Mouse (Mus musculus) limb, embryonic 11.5 days (tissue): Measurements from ENCODE around the gene Atp5k. TPM values are rescaled to one million over a fixed set of nuclear protein-coding genes. Genes with fewer than 3 reads are reported as not detected.

ENCODE experiments used
- ATAC-seq: fragments of 200-750 bp; cut with Nextera tagmentation; 2 replicates; pipeline ENCODE4 v1.8.0; 2017; ENCODE audit warnings: low read depth; ENCODE audit not compliant: insufficient number of reproducible peaks, low FRiP score, low TSS enrichment
- DNase-seq: peaks from one replicate; pipeline ENCODE4 v3.0.0-alpha.2; 2015; ENCODE audit warnings: low spot score
- H3K27ac ChIP-seq: fragments of 300-500 bp; sonication (generic); replicated peaks from 2 replicates; pipeline ENCODE4 v1.5.1; 2014; ENCODE audit warnings: low read depth, mild to moderate bottlenecking, low read length
- H3K27me3 ChIP-seq: fragments of 300-500 bp; sonication (generic); 2 replicates; pipeline ENCODE4 v1.6.1; 2014; ENCODE audit warnings: mild to moderate bottlenecking, low read length, mixed read lengths; ENCODE audit not compliant: control insufficient read depth, insufficient read depth
- H3K36me3 ChIP-seq: fragments of 300-500 bp; sonication (generic); 2 replicates; pipeline ENCODE4 v1.6.1; 2014; ENCODE audit warnings: mild to moderate bottlenecking, low read length, moderate library complexity, mixed read lengths; ENCODE audit not compliant: control insufficient read depth, insufficient read depth
- H3K4me1 ChIP-seq: fragments of 300-500 bp; sonication (generic); 2 replicates; pipeline ENCODE4 v1.6.1; 2014; ENCODE audit warnings: low read length, mixed read lengths; ENCODE audit not compliant: control insufficient read depth, insufficient read depth
- H3K4me2 ChIP-seq: fragments of 300-500 bp; sonication (generic); 2 replicates; pipeline ENCODE4 v1.6.1; 2014; ENCODE audit warnings: low read depth, mild to moderate bottlenecking, moderate library complexity; ENCODE audit not compliant: severe bottlenecking
- H3K4me3 ChIP-seq: fragments of 300-500 bp; sonication (generic); 2 replicates; pipeline ENCODE4 v1.5.1; 2014; ENCODE audit warnings: low read depth, low read length
- H3K9ac ChIP-seq: fragments of 300-500 bp; sonication (generic); 2 replicates; pipeline ENCODE4 v1.6.1; 2014; ENCODE audit warnings: mild to moderate bottlenecking, low read length
- H3K9me3 ChIP-seq: fragments of 300-500 bp; sonication (generic); 2 replicates; pipeline ENCODE4 v1.6.1; 2016; ENCODE audit warnings: low read length; ENCODE audit not compliant: control insufficient read depth
- WGBS: fragments of 180-500 bp; shearing (Covaris S2); extraction: QIAGEN DNeasy Blood & Tissue Kit; methylation state at CpG from one replicate; pipeline ENCODE4 v1.1.7; 2014; 5-methylcytosine and 5-hydroxymethylcytosine counted together
- polyA plus RNA-seq: library from polyadenylated mRNA; unstranded; fragments of >200 nt; fragmentation: Nextera tagmentation; extraction: Ambion mirVana; gene quantifications from 2 replicates; pipeline ENCODE4 v1.2.1, GENCODE M21; 2014

Atp5k gene
- polyA plus RNA-seq, 1 experiment from 2014 or later = 470 TPM

- 90% methylated on average over 7 of the region's 7 CpGs for WGBS
- Histone ChIP-seq H3K9ac (no peak overlapping the region), H3K27me3 (no peaks in the 10 kb centered on the region), H3K36me3 (no peaks in the 10 kb centered on the region; the same call in 1 of the 2 replicates), H3K4me2 (no peak overlapping the region; the same call in 1 of the 2 replicates), H3K4me3 (no peak overlapping the region; the same call in 1 of the 2 replicates), H3K9me3 (no peaks in the 10 kb centered on the region), H3K4me1 (no peaks in the 10 kb centered on the region), H3K27ac (no peak overlapping the region)
- ATAC-seq (no peak), DNase-seq (no peak)
Observed at GRCm38 (mm10) chr5:108447857-108448256, 13.6 kb upstream of the Atp5k start.

DNA sequence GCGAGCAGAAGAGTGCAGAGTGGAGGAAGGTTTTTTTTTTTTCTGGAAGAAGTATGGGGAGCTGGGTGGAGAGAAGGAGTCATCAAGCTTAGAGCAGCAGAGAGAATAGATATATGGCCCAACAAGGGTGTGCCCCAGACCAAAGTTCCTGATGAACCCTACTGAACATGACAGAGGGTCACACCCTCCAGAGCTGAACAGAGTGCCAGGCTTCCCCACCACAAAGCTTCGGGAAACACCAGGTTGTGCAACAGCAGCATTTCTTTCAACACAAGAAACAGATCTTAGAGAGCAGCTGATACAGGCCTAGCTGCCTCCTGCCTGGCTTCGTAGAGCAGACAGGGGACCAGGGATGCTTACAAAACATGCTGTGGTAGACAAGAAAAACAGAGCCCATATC is 12.7 kb upstream of the Atp5k start:
- no peak overlapping the region for H3K4me2 ChIP-seq
- no peak overlapping the region for H3K4me3 ChIP-seq
- H3K27me3 ChIP-seq = no peaks in the 10 kb centered on the region
- ATAC-seq (no peak), DNase-seq (no peak)
- no peak overlapping the region for H3K9ac ChIP-seq
- H3K9me3 ChIP-seq = no peaks in the 10 kb centered on the region
- no peak overlapping the region for H3K27ac ChIP-seq
- 90% methylated on average over 3 of the region's 3 CpGs for WGBS
- H3K4me1 ChIP-seq = no peaks in the 10 kb centered on the region
- no peaks in the 10 kb centered on the region; the same call in 1 of the 2 replicates for H3K36me3 ChIP-seq

DNA sequence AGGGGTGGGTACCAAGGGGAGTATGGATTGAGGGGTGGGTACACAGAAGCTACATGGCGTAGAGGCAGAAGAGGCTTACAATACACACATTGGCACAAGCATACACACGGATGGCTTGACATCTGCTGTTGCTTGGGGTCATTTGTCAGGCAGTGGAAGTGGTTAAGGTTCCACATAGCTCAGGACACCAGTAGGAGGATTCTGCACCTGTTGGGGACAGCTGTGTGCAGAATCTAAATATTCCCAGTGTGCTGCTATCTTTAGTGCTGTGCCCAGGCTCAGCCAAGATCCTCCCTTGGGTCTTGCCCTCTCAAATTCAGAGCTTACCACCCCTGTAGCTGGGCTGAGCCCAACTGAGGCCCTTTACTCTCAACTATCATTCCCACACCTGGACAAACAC is 1.9 kb upstream of the Atp5k start:
- no peak overlapping the region for H3K27ac ChIP-seq
- DNase-seq = no peak
- peaks cover 2% of the 10 kb centered on the region; the same call in 1 of the 2 replicates for H3K36me3 ChIP-seq
- H3K9ac ChIP-seq = no peak overlapping the region
- H3K4me1 ChIP-seq = peaks cover 8% of the 10 kb centered on the region; the same call in 1 of the 2 replicates
- WGBS = 78% methylated on average over 2 of the region's 2 CpGs
- no peaks in the 10 kb centered on the region for H3K9me3 ChIP-seq
- no peaks in the 10 kb centered on the region for H3K27me3 ChIP-seq
- H3K4me2 ChIP-seq = no peak overlapping the region
- no peak for ATAC-seq
- no peak overlapping the region for H3K4me3 ChIP-seq

GRCm38 (mm10) chr5:108431196-108431595 is 3.1 kb downstream of the Atp5k start:
- no peak for ATAC-seq
- 90% methylated on average over 6 of the region's 6 CpGs for WGBS
- H3K27ac ChIP-seq = no peak overlapping the region

DNA sequence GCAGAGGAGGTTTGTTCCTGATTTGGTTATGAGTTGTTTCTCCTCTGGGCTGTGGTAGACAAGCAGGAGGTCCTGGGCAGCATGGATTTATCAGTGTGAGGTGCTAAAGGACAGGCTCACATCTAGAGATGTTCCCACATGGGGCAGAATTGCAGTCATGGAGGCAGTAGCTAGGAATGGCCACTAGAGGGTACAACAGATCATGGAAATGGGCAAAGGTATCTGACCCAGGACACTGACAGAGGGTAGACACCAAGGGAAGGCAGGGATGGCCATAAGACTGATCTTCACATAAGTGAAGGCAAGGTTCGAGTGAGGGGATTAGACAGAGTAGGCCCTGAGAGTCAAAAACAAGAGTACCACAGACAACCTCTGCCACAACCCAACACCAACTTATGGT is 7.1 kb downstream of the Atp5k start:
- Histone ChIP-seq H3K4me1 (no peaks in the 10 kb centered on the region), H3K9ac (no peak overlapping the region), H3K27ac (no peak overlapping the region), H3K4me3 (no peak overlapping the region), H3K9me3 (no peaks in the 10 kb centered on the region), H3K36me3 (peaks cover 5% of the 10 kb centered on the region; the same call in 1 of the 2 replicates), H3K4me2 (no peak overlapping the region), H3K27me3 (no peaks in the 10 kb centered on the region)
- WGBS = 50% methylated on average over 1 of the region's 1 CpGs
- ATAC-seq = no peak
- peak; percentile 43 for DNase-seq

More at GRCm38 (mm10) chr5:108431196-108431595, 3.1 kb downstream of the Atp5k start:
- Histone ChIP-seq H3K4me2 (no peak overlapping the region), H3K27me3 (no peaks in the 10 kb centered on the region), H3K36me3 (peaks cover 5% of the 10 kb centered on the region; the same call in 1 of the 2 replicates), H3K4me3 (no peak overlapping the region), H3K9ac (no peak overlapping the region), H3K9me3 (no peaks in the 10 kb centered on the region), H3K4me1 (peaks cover 8% of the 10 kb centered on the region; the same call in 1 of the 2 replicates)
- no peak for DNase-seq

DNA sequence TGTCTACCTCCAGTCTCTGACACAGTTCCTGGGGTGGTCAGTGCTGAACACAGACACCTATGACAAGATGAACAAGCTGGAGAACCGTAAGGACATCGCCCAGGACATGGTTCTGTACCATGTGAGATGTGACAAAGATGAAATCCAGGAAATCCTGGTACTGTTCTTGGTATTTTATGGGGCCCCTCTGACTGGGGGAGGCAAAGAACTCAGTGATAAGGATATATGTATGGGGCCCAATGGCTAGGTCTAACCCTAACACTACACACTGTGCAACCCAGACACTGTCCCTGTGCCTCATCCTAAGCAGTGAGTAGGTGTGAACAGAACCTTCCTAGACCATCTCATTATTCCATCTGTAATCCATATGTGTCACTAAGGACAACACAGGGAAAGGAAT is 10.8 kb downstream of the Atp5k start:
- no peak overlapping the region for H3K4me3 ChIP-seq
- no peak for ATAC-seq
- no peaks in the 10 kb centered on the region for H3K27me3 ChIP-seq
- no peak overlapping the region for H3K9ac ChIP-seq
- H3K4me2 ChIP-seq = no peak overlapping the region
- WGBS = 75% methylated on average over 2 of the region's 2 CpGs
- no peaks in the 10 kb centered on the region for H3K9me3 ChIP-seq
- no peaks in the 10 kb centered on the region for H3K4me1 ChIP-seq
- H3K27ac ChIP-seq = no peak overlapping the region
- DNase-seq = no peak
- H3K36me3 ChIP-seq = no peaks in the 10 kb centered on the region

DNA sequence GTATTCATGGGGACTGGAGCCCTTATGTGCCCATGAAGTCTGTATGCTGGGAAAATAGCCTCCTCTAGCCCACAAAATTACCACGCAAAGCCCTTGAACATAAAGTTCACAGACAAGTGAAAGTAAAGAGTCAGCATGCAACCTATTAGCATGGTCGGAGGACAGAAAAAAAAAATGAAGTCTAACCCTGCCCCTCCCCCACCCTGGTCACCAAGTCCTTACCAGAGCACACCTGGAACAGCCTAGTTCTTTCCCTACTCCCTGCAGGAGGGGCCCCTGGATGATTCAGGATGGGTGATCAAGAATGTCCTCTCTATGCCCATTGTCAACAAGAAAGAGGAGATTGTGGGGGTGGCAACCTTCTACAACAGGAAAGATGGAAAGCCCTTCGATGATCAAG is 11.5 kb downstream of the Atp5k start:
- H3K4me1 ChIP-seq = no peaks in the 10 kb centered on the region
- no peak for DNase-seq
- no peaks in the 10 kb centered on the region for H3K9me3 ChIP-seq
- H3K36me3 ChIP-seq = no peaks in the 10 kb centered on the region
- no peak for ATAC-seq
- H3K4me2 ChIP-seq = no peak overlapping the region
- no peak overlapping the region for H3K9ac ChIP-seq
- WGBS = 77% methylated on average over 3 of the region's 3 CpGs
- H3K4me3 ChIP-seq = no peak overlapping the region
- H3K27ac ChIP-seq = no peak overlapping the region
- H3K27me3 ChIP-seq = no peaks in the 10 kb centered on the region

DNA sequence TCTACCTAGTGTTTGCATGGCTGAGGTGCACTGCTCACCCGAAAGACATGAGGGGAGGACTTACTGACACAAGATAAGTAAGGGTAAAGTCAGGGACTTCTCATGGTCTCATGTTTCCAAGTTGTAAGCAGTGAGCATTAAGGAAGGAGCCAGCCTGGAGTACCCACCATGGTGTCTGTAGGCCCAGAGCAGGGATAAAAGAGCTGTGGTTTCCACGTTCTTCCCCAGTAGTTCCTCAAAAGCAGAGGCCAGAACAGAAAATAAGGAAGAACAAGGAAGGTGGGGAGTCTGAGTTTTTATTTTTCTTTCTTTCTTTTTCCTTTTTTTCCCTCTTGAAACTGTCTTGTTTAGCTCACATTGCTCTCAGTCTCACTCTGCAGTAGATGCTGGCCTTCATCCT is 19.5 kb downstream of the Atp5k start:
- H3K9ac ChIP-seq = no peak overlapping the region
- H3K27ac ChIP-seq = no peak overlapping the region
- WGBS = 72% methylated on average over 2 of the region's 2 CpGs
- no peaks in the 10 kb centered on the region for H3K36me3 ChIP-seq
- H3K27me3 ChIP-seq = no peaks in the 10 kb centered on the region
- no peaks in the 10 kb centered on the region for H3K9me3 ChIP-seq
- no peak for DNase-seq
- no peak for ATAC-seq
- H3K4me3 ChIP-seq = no peak overlapping the region
- no peaks in the 10 kb centered on the region for H3K4me1 ChIP-seq
- no peak overlapping the region for H3K4me2 ChIP-seq

- Histone ChIP-seq H3K9ac (no peak overlapping the region), H3K4me1 (no peaks in the 10 kb centered on the region), H3K9me3 (no peaks in the 10 kb centered on the region), H3K27ac (no peak overlapping the region), H3K4me3 (no peak overlapping the region), H3K27me3 (no peaks in the 10 kb centered on the region), H3K36me3 (no peaks in the 10 kb centered on the region), H3K4me2 (no peak overlapping the region)
- ATAC-seq (no peak), DNase-seq (no peak)
- 77% methylated on average over 2 of the region's 2 CpGs for WGBS
Observed at GRCm38 (mm10) chr5:108406977-108407376, 27.3 kb downstream of the Atp5k start.
